Mouse (Mus musculus) spleen, embryonic (tissue): ENCODE measurements around the gene Dglucy.

Experiments used
- CTCF ChIA-PET: fragments of 350-600 bp; sonication (Branson Sonifier 250); formaldehyde crosslinking; loops from one replicate; lab custom pipeline; 2022; lab: Charles Lee

Dglucy gene

DNA sequence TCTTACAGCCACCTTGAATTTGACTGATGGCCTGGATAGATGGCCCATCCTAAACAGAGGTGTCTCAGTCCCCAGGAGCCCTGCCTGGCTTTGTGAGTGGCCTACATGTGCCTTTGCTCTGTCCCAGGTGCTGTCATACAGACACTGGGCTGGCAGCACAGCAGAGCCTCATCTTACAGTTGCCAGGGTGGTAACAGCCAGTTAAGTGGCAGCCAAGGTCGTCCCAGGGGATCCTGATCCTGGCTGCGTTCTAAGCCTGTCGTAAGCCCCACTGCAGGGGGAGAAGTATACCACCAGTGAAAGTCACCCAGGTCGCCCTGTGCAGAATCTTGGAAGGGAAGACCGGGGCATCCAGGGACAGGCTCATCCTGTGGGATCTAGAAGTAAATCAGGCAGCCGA is 61.1 kb downstream of the Dglucy start:
- CTCF ChIA-PET: no interaction called here

- CTCF ChIA-PET: interaction anchor here (0.7 to 1.3 kb wide), 3 partner anchors 18 to 202 kb away, joined by 3 to 5 read pairs (median 3); no protein-coding TSS in a partner anchor
Observed at GRCm38 (mm10) chr12:100841211-100841792, 62.4 kb downstream of the Dglucy start.

- CTCF ChIA-PET: no interaction called here
Observed at GRCm38 (mm10) chr12:100843171-100843570, 64.3 kb downstream of the Dglucy start.

GRCm38 (mm10) chr12:100844546-100844945 is 65.7 kb downstream of the Dglucy start:
- CTCF ChIA-PET: no interaction called here

GRCm38 (mm10) chr12:100845829-100846228 is 67.0 kb downstream of the Dglucy start:
- CTCF ChIA-PET: no interaction called here

DNA sequence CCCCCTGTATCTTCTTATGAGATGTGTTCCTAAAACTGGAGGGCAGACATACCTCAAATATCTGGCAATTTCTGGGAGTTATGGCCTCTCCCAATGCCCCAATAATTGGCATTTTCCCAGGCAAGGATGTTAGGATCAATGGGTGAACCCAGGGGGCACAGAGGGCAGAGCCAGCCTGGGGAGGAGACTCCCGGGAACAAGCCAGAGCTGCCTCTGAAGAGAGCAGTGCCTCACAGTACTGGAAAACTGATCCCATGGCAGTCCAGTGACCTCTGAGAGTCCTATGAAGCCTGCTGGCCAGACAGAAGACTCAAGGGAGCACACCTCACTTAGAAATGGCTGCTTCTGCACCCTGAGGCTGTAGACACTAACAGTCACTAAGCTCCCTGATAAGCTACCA is 67.7 kb downstream of the Dglucy start:
- CTCF ChIA-PET: no interaction called here

DNA sequence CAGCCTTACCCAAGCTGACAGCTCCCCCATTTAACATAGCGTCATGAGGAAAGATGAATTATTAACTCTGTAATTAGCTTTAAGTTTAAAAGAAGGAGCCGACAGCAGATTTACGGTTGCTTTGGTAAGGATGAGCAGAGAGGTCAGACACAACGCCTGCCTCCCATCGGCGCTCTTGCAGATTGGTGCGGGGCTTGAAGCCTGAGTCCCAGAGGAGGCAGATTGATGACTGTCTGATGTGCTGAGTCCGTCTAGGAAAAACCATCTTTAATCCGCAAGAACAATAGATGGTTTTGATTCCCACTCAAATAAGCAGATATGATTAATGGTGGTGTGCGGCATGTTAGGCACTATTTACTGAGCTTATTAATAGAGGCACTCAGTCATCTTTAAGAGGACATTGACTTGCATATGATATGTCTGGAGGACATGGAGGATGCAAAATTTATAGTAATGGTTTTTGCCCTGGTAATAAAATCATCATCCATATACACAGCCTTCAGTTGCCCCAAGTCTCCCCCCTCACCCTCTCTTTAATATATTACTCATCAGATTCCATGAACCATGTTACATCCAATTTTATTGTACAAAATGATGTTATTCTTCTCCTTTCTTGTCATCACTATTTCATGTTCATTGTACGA is 68.7 kb downstream of the Dglucy start:
- CTCF ChIA-PET: interaction anchor here (2.8 kb wide), 1 partner anchor 79 kb away, joined by 14 read pairs; no protein-coding TSS in a partner anchor

DNA sequence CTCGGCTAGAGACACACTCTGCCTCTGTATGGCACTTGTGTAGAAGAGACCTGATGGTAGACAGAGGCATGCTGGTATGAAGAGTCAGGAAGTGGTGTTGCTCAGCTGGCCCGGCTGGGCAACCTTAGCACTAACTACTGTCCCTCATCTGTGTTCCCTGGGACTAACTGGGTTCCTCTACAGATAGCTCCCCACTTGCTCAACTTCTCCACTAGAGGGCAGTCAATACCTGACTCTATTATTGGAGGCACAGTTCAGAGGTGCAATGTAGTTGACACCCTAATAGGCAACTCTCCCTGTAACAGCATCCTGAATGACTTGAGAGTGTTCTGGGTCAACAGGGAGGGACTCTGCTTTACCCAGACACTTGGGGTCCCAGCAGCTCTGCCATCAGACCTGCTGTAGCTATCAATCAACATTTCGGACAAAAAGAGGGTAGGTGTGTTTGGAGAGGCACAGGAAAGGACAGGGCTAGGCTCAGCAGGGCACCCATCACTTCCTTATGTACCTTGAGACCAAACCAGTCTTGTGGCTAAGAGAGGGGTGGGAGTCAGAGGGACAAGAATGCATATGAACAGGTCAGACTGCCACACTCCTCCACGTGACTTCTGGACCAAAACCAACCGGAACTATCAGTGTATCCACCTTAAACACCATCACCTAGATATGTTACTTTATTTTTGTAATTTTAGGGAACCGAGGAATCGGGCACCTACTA is 70.7 kb downstream of the Dglucy start:
- CTCF ChIA-PET: interaction anchor here (0.7 to 2.8 kb wide), 6 partner anchors 39 to 272 kb away, joined by 3 to 14 read pairs (median 4); no protein-coding TSS in a partner anchor

GRCm38 (mm10) chr12:100852370-100852769 is 73.5 kb downstream of the Dglucy start:
- CTCF ChIA-PET: no interaction called here

GRCm38 (mm10) chr12:100856337-100856736 is 77.5 kb downstream of the Dglucy start:
- CTCF ChIA-PET: interaction anchor here (0.6 kb wide), 1 partner anchor 1693 kb away, joined by 4 read pairs; no protein-coding TSS in a partner anchor

GRCm38 (mm10) chr12:100857791-100858190 is 78.9 kb downstream of the Dglucy start:
- CTCF ChIA-PET: no interaction called here

GRCm38 (mm10) chr12:100862272-100862671 is 83.4 kb downstream of the Dglucy start:
- CTCF ChIA-PET: interaction anchor here (0.7 kb wide), 1 partner anchor 1332 kb away, joined by 14 read pairs; no protein-coding TSS in a partner anchor

DNA sequence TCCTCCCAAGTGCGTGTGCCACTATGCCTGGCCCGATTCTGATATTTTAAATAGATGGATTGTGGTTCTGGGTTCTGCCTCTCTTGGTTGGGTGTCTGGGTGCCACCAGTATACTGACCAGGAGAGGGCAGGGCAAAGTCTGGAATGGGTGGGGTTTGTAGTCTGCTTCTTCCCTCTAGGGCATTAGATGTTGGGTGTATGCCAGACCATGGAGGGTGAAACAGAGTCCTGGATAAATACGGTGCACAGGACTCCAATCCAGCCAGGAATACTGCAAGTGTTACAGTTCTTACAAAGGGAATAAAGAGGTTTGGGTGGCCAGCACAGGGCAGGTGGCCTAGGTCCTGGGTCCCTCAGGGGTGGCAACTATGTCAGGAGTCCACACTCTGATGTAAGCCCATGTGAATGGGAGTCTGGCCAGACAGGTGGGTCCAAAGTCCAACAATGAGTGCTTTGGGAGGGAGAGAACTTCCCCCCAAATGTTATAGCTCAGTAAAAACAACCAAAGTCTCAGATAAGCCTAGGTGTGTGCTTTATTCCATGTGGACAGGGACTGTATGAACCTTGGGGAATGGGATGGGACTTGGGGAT is 84.1 kb downstream of the Dglucy start:
- CTCF ChIA-PET: interaction anchor here (0.7 kb wide), 1 partner anchor 1332 kb away, joined by 14 read pairs; no protein-coding TSS in a partner anchor

- CTCF ChIA-PET: no interaction called here
Observed at GRCm38 (mm10) chr12:100865072-100865471, 86.2 kb downstream of the Dglucy start.

GRCm38 (mm10) chr12:100865509-100866078 is 86.7 kb downstream of the Dglucy start:
- CTCF ChIA-PET: no interaction called here

- CTCF ChIA-PET: no interaction called here
Observed at GRCm38 (mm10) chr12:100867097-100867496, 88.2 kb downstream of the Dglucy start.

DNA sequence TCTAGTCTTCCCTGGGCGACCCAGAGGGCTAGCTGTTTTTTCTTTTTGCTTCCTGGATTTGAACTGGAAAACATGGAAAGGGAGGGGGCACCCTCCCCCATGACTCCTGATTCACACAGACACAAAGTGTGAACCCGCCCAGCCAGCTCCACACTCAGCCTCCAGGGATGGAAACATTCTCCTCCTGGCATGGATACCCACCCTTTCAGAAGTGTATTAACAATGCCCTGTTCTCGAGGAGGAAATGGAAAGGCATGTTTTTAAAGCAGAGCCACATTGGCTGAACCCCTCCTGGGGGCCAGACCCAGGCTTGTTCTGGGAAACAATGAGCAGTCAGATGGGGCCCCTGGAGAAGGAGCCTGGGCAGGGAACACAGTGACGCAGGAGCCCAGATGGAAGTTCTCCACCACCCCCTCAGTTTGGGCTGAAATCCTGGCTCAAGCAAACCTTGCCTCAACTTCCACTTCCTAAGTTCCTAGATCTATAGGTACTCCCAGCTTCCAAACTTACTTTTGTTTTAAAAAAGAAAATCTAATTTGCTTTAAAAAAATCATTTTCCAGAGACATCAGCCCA is 89.3 kb downstream of the Dglucy start:
- CTCF ChIA-PET: no interaction called here

GRCm38 (mm10) chr12:100871234-100871633 is 92.4 kb downstream of the Dglucy start:
- CTCF ChIA-PET: no interaction called here

DNA sequence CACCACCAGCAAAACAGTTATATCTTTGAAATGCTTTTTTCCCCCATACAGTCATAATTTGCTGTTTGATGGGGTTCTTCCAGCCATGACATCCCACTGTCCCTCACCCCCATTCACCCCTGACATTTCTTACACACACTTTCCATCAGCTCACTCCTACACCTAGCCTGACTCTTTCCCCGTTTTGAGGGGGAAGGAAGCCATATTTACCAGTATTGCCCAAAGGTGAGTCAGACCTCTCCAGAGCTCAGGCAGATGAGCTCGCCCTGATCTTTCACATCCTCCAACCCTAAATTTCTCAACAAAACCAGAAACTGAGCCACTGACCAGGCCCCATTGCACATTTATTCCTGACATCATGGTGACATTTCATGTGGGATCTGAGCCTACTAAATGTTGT is 93.0 kb downstream of the Dglucy start:
- CTCF ChIA-PET: no interaction called here

- CTCF ChIA-PET: no interaction called here
Observed at GRCm38 (mm10) chr12:100873612-100874011, 94.8 kb downstream of the Dglucy start.

GRCm38 (mm10) chr12:100875553-100875952 is 96.7 kb downstream of the Dglucy start:
- CTCF ChIA-PET: no interaction called here
